Mouse (Mus musculus) liver, embryonic 16.5 days (tissue): ENCODE results near the gene Prr3. TPM values are rescaled to one million over a fixed set of nuclear protein-coding genes. Genes with fewer than 3 reads are reported as not detected.
A peak's percentile ranks its signal among the peaks of the same experiment; 100 is the strongest.

ENCODE experiments used
- ATAC-seq: fragments of 200-750 bp; cut with Nextera tagmentation; 2 replicates; pipeline ENCODE4 v1.8.0; 2017; ENCODE audit warnings: low read depth, mild to moderate bottlenecking, moderate number of reproducible peaks, moderate library complexity
- H3K27ac ChIP-seq: fragments of 300-500 bp; sonication (generic); 2 replicates; pipeline ENCODE4 v1.5.1; 2014; ENCODE audit warnings: mild to moderate bottlenecking, low read length
- H3K27me3 ChIP-seq: fragments of 300-500 bp; sonication (generic); 2 replicates; pipeline ENCODE4 v1.6.1; 2014; ENCODE audit warnings: low read depth, low read length, mixed read lengths; ENCODE audit not compliant: control insufficient read depth, insufficient read depth
- H3K36me3 ChIP-seq: fragments of 300-500 bp; sonication (generic); 2 replicates; pipeline ENCODE4 v1.6.1; 2014; ENCODE audit warnings: mild to moderate bottlenecking; ENCODE audit not compliant: control insufficient read depth, insufficient read depth
- H3K4me1 ChIP-seq: fragments of 300-500 bp; sonication (generic); 2 replicates; pipeline ENCODE4 v1.6.1; 2014; ENCODE audit warnings: low read depth, low read length, mixed read lengths; ENCODE audit not compliant: control insufficient read depth
- H3K4me2 ChIP-seq: fragments of 300-500 bp; sonication (generic); 2 replicates; pipeline ENCODE4 v1.6.1; 2014; ENCODE audit warnings: low read depth, low read length, mixed read lengths
- H3K4me3 ChIP-seq: fragments of 300-500 bp; sonication (generic); 2 replicates; pipeline ENCODE4 v1.5.1; 2014; ENCODE audit warnings: low read depth, mild to moderate bottlenecking, low read length
- H3K9ac ChIP-seq: fragments of 300-500 bp; sonication (generic); 2 replicates; pipeline ENCODE4 v1.6.1; 2014; ENCODE audit warnings: low read depth, low read length
- H3K9me3 ChIP-seq: fragments of 300-500 bp; sonication (generic); replicated peaks from 2 replicates; pipeline ENCODE4 v1.6.1; 2016; ENCODE audit warnings: low read length; ENCODE audit not compliant: control insufficient read depth
- WGBS: fragments of 180-500 bp; shearing (Covaris S2); extraction: QIAGEN DNeasy Blood & Tissue Kit; methylation state at CpG from one replicate; pipeline ENCODE4 v1.1.7; 2014; ENCODE audit not compliant: insufficient replicate concordance; 5-methylcytosine and 5-hydroxymethylcytosine counted together
- microRNA counts: library from miRNA; unstranded; fragments of <30 nt; microRNA quantifications from one replicate; lab custom pipeline; 2016
- microRNA-seq: library from miRNA; unstranded; fragments of <30 nt; microRNA quantifications from one replicate; pipeline ENCODE4, GENCODE M21; 2016
- polyA plus RNA-seq: library from polyadenylated mRNA; unstranded; fragments of >200 nt; fragmentation: Nextera tagmentation; extraction: Ambion mirVana; gene quantifications from 2 replicates; pipeline ENCODE4 v1.2.1, GENCODE M21; 2015

Prr3 gene
- polyA plus RNA-seq, 1 experiment from 2014 or later = 5.9 TPM

GRCm38 (mm10) chr17:35932608-35933007 lies 47.4 kb downstream of the Prr3 start:
- H3K9me3 ChIP-seq = no peaks in the 10 kb centered on the region
- ATAC-seq = no peak
- H3K4me3 ChIP-seq = no peak overlapping the region
- 82% methylated on average over 4 of the region's 4 CpGs for WGBS
- H3K36me3 ChIP-seq = peaks cover 34% of the 10 kb centered on the region
- H3K9ac ChIP-seq = no peak overlapping the region
- H3K27ac ChIP-seq = no peak overlapping the region
- no peaks in the 10 kb centered on the region for H3K27me3 ChIP-seq
- peaks cover 8% of the 10 kb centered on the region for H3K4me1 ChIP-seq
- no peak overlapping the region for H3K4me2 ChIP-seq

- no peak overlapping the region for H3K4me3 ChIP-seq
- H3K27me3 ChIP-seq = no peaks in the 10 kb centered on the region
- H3K36me3 ChIP-seq = peaks cover 49% of the 10 kb centered on the region
- H3K9ac ChIP-seq = no peak overlapping the region
- H3K9me3 ChIP-seq = no peaks in the 10 kb centered on the region
- WGBS = 88% methylated on average over 12 of the region's 12 CpGs
- no peak overlapping the region for H3K27ac ChIP-seq
- H3K4me2 ChIP-seq = no peak overlapping the region
- peaks cover 22% of the 10 kb centered on the region for H3K4me1 ChIP-seq
- ATAC-seq = no peak
These were observed 49.4 kb downstream of the Prr3 start for GRCm38 (mm10) chr17:35930627-35931026.

GRCm38 (mm10) chr17:35929534-35929933 lies 50.5 kb downstream of the Prr3 start:
- H3K27me3 ChIP-seq = no peaks in the 10 kb centered on the region
- H3K9me3 ChIP-seq = no peaks in the 10 kb centered on the region
- H3K4me2 ChIP-seq = no peak overlapping the region
- 79% methylated on average over 2 of the region's 2 CpGs for WGBS
- ATAC-seq = no peak
- H3K4me1 ChIP-seq = peaks cover 33% of the 10 kb centered on the region
- no peak overlapping the region for H3K27ac ChIP-seq
- no peak overlapping the region for H3K9ac ChIP-seq
- H3K36me3 ChIP-seq = peaks cover 60% of the 10 kb centered on the region
- H3K4me3 ChIP-seq = no peak overlapping the region

GRCm38 (mm10) chr17:35927471-35927870 lies 52.6 kb downstream of the Prr3 start:
- no peak overlapping the region for H3K4me2 ChIP-seq
- no peaks in the 10 kb centered on the region for H3K9me3 ChIP-seq
- H3K4me1 ChIP-seq = peaks cover 39% of the 10 kb centered on the region
- peak overlapping the region; percentile 66 for H3K27ac ChIP-seq
- no peaks in the 10 kb centered on the region for H3K27me3 ChIP-seq
- H3K4me3 ChIP-seq = no peak overlapping the region
- H3K36me3 ChIP-seq = peaks cover 76% of the 10 kb centered on the region
- WGBS = 12% methylated on average over 1 of the region's 1 CpGs
- peak; percentile 82 for ATAC-seq
- no peak overlapping the region; the same call in 1 of the 2 replicates for H3K9ac ChIP-seq

- Histone ChIP-seq H3K4me1 (peaks cover 69% of the 10 kb centered on the region), H3K9ac (no peak overlapping the region), H3K9me3 (no peaks in the 10 kb centered on the region), H3K4me2 (no peak overlapping the region), H3K4me3 (no peak overlapping the region), H3K36me3 (peaks cover 49% of the 10 kb centered on the region), H3K27ac (no peak overlapping the region), H3K27me3 (no peaks in the 10 kb centered on the region)
- ATAC-seq = no peak
- 87% methylated on average over 4 of the region's 4 CpGs for WGBS
These were observed 56.8 kb downstream of the Prr3 start for GRCm38 (mm10) chr17:35923281-35923680.

GRCm38 (mm10) chr17:35922566-35922965 lies 57.5 kb downstream of the Prr3 start:
- H3K36me3 ChIP-seq = peaks cover 44% of the 10 kb centered on the region
- no peak for ATAC-seq
- H3K4me3 ChIP-seq = no peak overlapping the region
- H3K9ac ChIP-seq = no peak overlapping the region
- no peak overlapping the region for H3K27ac ChIP-seq
- H3K4me2 ChIP-seq = no peak overlapping the region
- peaks cover 62% of the 10 kb centered on the region for H3K4me1 ChIP-seq
- no peaks in the 10 kb centered on the region for H3K9me3 ChIP-seq
- H3K27me3 ChIP-seq = no peaks in the 10 kb centered on the region
- WGBS = 82% methylated on average over 3 of the region's 3 CpGs

MicroRNAs encoded within 50 kb of the gene (microRNA counts, 519-probe panel; counts per million panel counts)
- microRNA mmu-miR-877 (lab: Ali Mortazavi, UCI) = 2,281 counts per million, percentile 45 among the panel's probes with 10 or more counts

Small RNAs within 50 kb of the gene (microRNA-seq; reads per million reads assigned to microRNA genes)
- gene Mir877 = 57.6 reads per million, percentile 49 among the genes with 10 or more reads in this experiment

Other genes with a start within 250 kb of the Prr3 start
- 15.8 and 19.4 TPM in 2 replicates for gene Ier3, start 158.6 kb downstream of the Prr3 start, polyA plus RNA-seq
- 32.7 and 33.6 TPM in 2 replicates for gene Flot1, start 157.0 kb downstream of the Prr3 start, polyA plus RNA-seq
- 328 and 345 TPM in 2 replicates for gene Tubb5, start 141.9 kb downstream of the Prr3 start, polyA plus RNA-seq
- gene Mdc1, start 138.7 kb downstream of the Prr3 start, polyA plus RNA-seq = 10.0 and 10.3 TPM in 2 replicates
- 20.7 and 21.1 TPM in 2 replicates for gene Nrm, start 118.9 kb downstream of the Prr3 start, polyA plus RNA-seq
- 10.5 and 14.2 TPM in 2 replicates for gene Ppp1r18, start 114.6 kb downstream of the Prr3 start, polyA plus RNA-seq
- 29.1 and 29.8 TPM in 2 replicates for gene Dhx16, start 100.4 kb downstream of the Prr3 start, polyA plus RNA-seq
- 7.9 and 8.0 TPM in 2 replicates for gene 2310061I04Rik, start 82.8 kb downstream of the Prr3 start, polyA plus RNA-seq
- gene Atat1, start 70.2 kb downstream of the Prr3 start, polyA plus RNA-seq = 7.4 and 7.7 TPM in 2 replicates
- gene Mrps18b, start 63.8 kb downstream of the Prr3 start, polyA plus RNA-seq = 56.3 and 60.9 TPM in 2 replicates
- gene Ppp1r10, start 63.8 kb downstream of the Prr3 start, polyA plus RNA-seq = 22.2 and 24.7 TPM in 2 replicates
- 42.4 and 43.9 TPM in 2 replicates for gene Abcf1, start 10.5 kb downstream of the Prr3 start, polyA plus RNA-seq
- gene Gnl1, start 385 bp downstream of the Prr3 start, polyA plus RNA-seq = 8.8 and 8.9 TPM in 2 replicates
- gene H2-T24, start 40.3 kb upstream of the Prr3 start, polyA plus RNA-seq = 6.6 and 7.9 TPM in 2 replicates
- 69.6 and 73.5 TPM in 2 replicates for gene H2-T23, start 52.6 kb upstream of the Prr3 start, polyA plus RNA-seq
- gene H2-T22, start 62.5 kb upstream of the Prr3 start, polyA plus RNA-seq = 11.3 and 13.4 TPM in 2 replicates
- not detected in 2 replicates for gene Gm6034, start 62.7 kb upstream of the Prr3 start, polyA plus RNA-seq
- 0.20 TPM in 1 of 2 replicates, not detected in the other for gene Gm11127, start 78.1 kb upstream of the Prr3 start, polyA plus RNA-seq
- not detected in 2 replicates for gene Gm19684, start 141.4 kb upstream of the Prr3 start, polyA plus RNA-seq
- not detected in 2 replicates for gene Gm7030, start 149.2 kb upstream of the Prr3 start, polyA plus RNA-seq
- not detected in 2 replicates for gene Gm8909, start 188.3 kb upstream of the Prr3 start, polyA plus RNA-seq
- 0.19 TPM in 1 of 2 replicates, not detected in the other for gene H2-T3, start 210.1 kb upstream of the Prr3 start, polyA plus RNA-seq